Mouse (Mus musculus) frontal cortex, adult (tissue): ENCODE measurements around the gene Tmem121.
"Not testable (repeated sequence)": the region's sequence is repeated elsewhere in the genome, so short reads cannot be mapped to it uniquely, and the experiment has no call there.

ENCODE experiments used
- ATAC-seq: cut with Nextera tagmentation; 2 replicates; pipeline ENCODE4 v1.9.2; 2017; ENCODE audit warnings: mild to moderate bottlenecking, moderate library complexity, mixed read lengths; ENCODE audit not compliant: low TSS enrichment

The Tmem121 gene

DNA sequence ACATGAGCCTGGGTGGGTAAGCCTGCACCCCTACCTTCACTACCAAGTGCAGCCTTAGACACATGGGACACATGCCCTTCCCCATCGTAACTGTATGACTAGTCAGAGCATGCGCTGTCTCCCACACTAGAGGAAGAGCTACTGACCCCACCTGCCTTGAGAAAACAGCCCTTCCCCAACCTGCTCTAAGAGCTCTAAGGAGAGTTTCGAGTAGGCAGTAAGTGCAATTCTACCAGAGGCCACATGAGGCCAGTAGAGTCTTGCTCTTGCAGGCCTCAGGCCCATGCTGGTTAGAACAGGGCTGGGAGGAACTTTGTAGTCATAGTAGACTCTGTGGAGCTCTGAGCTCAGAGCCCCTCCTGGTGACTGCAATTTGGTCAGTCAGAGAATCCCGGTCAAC is 34.7 kb downstream of the Tmem121 start:
- ATAC-seq = 0 out of 2 replicates have a peak, but pooled peaks have one; percentile 42

DNA sequence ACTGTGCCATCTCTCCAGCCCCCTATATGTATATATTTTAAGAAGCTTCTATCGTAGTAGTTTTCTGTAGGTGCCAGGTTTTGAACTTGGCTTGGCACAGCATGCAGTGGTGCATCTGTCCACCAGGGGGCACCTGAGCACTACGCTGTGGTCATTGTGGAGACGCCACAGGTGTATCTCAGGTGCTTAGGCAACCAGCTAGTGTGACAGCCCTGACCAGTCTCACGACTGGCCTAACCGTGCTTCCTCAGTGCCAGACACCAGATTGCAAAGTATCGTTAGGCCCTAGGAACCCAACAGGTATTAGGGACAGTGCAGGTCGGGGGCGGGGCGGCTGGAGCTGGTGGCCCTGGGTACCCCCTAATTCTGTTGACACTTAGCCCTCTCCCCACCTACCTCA is 35.6 kb downstream of the Tmem121 start:
- ATAC-seq = no peak

- peak; percentile 76 for ATAC-seq
These were observed 36.4 kb downstream of the Tmem121 start for GRCm38 (mm10) chr12:113222121-113222636.

DNA sequence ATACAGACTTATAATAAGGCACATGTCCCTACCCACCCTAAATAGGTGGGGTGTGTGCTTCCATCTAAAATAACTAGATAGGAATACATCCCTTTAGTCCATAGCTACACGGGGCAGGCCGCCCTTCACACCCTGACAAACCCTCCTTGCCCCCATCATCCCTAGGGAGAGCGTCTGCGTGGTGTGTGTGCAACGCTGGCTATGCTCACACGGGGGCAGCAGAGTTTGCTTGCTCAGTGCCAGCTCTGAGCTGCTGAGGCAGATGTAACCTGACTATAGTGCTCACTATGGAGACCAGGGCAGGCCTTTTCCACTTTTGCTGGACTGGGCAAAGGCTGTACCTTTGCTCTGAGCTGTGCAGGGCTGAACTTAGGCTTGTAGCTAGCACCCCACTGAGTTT is 37.0 kb downstream of the Tmem121 start:
- peak; percentile 80 for ATAC-seq

DNA sequence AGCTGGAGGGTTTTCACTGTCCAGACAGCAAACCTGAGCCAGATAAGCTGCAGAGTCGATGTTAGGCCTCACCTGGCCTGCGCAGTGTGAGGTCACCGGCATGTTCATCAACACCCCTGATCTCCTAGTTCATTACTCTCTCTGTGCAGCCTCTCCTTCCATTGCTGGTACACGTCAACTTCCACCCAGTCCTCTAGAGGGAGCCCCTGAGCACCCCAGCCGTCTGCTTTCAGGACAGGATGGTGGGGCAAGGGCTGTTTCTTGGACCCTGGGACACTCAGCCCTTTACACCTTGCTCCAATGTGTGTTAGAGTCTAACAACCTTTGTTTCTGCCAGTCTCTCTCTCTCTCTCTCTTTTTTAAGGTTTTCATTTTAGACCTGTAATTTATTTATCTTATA is 38.5 kb downstream of the Tmem121 start:
- ATAC-seq = no peak

GRCm38 (mm10) chr12:113224687-113225091 is 39.0 kb downstream of the Tmem121 start:
- no peak for ATAC-seq

DNA sequence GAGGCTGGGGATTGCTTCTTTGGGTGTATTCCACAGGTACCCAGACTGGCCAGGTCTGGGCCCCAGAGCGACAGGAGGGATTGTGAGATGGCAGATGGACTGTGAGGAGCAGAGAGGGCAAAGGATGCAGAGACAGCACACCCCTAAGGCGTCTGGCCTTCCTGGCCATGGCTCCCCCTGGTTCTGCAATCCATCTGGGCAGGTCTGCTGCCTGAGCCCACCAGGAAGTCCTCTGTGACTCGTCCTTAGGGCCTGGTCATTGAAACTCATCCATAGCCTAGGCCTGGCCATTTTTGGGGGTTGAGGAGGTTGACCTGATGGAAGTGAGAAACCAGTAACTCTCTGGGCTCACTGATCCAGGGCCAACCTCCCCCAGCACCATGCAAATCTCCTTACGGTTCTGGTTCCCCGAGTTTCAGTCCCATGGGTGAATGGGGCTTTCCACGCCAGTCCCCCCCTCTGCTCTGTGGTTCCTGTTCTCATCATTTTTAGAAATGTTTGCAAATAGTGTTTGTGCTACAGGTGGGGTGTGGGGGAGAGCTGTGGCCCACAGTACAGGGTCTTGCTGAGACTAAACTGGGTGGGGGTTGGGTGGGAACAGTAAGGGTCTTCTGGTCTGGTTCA is 42.4 kb downstream of the Tmem121 start:
- ATAC-seq = no peak

DNA sequence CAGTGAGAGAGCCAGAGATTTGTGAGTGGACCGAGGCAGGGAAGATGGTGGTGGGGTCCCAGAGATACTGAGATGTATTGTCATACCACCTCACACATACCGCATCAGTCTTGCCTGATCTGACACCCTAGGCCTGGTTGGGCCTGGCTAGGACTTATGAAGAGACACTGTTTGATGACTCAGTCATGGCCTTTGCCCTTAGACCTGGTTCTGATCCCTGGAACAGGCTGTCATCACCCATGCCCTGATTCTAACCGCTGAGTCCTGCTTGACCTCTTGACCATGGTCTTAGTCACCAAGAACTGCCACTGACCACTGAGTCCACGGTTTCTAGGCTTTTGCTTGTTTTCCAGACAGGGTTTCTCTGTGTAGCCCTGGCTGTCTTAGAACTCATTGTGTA is 45.0 kb downstream of the Tmem121 start:
- no peak for ATAC-seq

GRCm38 (mm10) chr12:113231551-113232263 is 46.0 kb downstream of the Tmem121 start:
- not testable (repeated sequence) for ATAC-seq

DNA sequence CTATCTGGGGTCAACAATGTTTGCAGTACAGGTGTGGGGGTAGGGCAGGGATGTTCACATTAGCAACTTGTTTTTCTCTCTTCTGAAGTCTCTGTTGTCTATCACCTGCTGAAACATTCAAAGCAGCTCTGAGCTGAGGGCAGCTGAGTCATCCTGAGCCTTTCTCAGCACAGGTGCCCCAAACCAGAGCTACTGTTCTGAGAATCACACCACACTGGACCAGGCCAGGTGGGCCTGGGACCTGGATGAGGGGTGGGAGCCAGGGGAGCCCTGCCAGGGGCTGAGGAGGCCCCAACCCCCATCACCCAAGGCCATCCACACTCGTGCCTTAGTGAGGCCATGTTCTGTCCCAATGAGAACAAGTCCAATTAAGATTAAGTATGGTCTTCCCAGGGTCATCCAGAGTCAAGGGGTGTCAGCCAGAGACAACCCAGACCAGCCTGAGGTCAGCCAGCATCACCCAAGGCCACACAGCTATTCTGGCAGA is 46.6 kb downstream of the Tmem121 start:
- not testable (repeated sequence) for ATAC-seq
